Mouse (Mus musculus) lung, postnatal 0 days (tissue): ENCODE measurements around the gene Gm20388.

ENCODE experiments used
- CTCF ChIP-seq: IDR thresholded peaks from 2 replicates; pipeline ENCODE4 v1.5.1; 2016; ENCODE audit warnings: antibody characterized with exemption, mild to moderate bottlenecking
- EP300 ChIP-seq: IDR thresholded peaks from 2 replicates; pipeline ENCODE4 v1.6.1; 2016; ENCODE audit warnings: antibody characterized with exemption, mild to moderate bottlenecking, control low read depth

DNA sequence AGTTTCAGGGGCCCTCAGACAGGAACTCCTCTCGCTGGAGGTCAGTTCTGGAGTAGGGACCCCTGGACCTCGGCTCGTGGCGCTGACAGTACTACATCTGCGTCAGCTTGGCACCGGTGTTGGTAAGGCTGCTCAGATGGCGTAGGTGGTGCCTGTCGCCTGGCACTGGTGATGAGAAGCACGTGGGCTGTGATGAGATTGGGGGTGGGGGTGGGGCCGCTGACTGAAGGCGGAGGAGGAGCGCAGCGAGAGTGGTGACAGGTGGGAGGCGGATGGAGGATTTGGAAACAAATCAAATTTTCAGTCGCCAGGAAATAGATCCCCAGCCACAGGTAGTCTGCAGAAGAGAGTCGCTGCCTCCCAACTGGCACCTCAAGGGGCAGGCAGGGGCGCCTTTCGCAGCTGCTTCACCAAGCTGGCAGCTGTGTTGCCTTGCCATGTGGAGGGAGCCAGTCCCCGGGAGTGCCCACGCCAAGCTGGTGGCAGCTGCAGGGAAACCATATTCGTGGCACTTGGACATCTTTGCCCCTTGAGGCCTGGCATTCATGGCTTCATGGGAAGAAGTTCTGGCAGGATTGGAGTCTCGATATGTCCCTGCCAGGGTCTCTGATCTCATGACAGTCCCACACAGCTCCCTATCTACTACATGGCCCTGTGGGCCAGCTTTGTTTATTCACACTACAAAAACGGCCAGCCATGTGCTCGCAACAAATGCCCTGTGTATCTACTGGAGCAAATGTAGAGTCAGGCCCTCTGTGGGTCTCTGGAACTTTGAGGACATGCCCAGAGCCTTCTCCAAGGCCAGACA, 2858.8 kb downstream of the Gm20388 start:
- TF ChIP-seq EP300, result no peak
- no peak for TF ChIP-seq CTCF
